ENCODE assay signal across 8 mouse cellular contexts in the genomic region with DNA sequence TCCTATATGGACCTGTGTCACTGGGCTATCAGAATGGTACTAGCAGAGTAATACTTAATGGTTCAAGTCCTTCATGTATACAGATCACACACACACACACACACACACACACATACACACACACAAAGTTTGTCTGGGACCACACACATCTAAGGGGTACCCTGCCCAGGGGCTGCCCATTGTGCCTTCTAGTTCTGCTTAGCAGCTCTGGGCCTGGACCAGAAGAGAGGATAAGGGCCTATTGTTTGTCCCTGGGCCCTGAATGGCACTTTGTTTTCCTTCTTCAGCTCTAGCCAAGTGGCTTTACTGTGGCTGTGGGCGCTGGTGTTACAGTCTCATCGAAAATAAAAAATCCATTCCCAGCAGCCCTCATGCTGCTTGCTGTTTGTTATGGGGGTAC. TPM values are rescaled to one million over a fixed set of nuclear protein-coding genes. Genes with fewer than 3 reads are reported as not detected.
A peak's percentile ranks its signal among the peaks of the same experiment; 100 is the strongest.
DNase-seq lines count a peak whose midpoint lies in the region; ATAC-seq and TF ChIP-seq lines count a peak whose summit lies in the region.

No protein-coding gene starts in this region.

- 0 out of 2 replicates have a peak, but pooled peaks have one; percentile 23 for ATAC-seq in forebrain, embryonic 14.5 days
- peak; percentile 67; the same call in 1 of the 2 replicates for ATAC-seq in midbrain, embryonic 16.5 days

- no peak for TF ChIP-seq CTCF in left cerebral cortex, adult 2 months (IDR thresholded peaks at IDR 0.05)

- no peaks in the 10 kb centered on the region for H3K27me3 ChIP-seq in forebrain, embryonic 14.5 days (replicated peaks; ENCODE audit: control insufficient read depth, insufficient read depth, low read length)
- no peaks in the 10 kb centered on the region for H3K27me3 ChIP-seq in midbrain, embryonic 16.5 days (ENCODE audit: control insufficient read depth, insufficient read depth, low read depth, low read length)

- DNase-seq in left cerebral cortex, adult 2 months (ENCODE audit: extremely low spot score in 1 of 2, low spot score in 2 of 2) = no peak
- DNase-seq in left cerebral cortex, postnatal 36 days (ENCODE audit: low spot score in 2 of 2) = no peak
- peak; percentile 62 for DNase-seq in forebrain, embryonic 14.5 days (ENCODE audit: low spot score)
- peak; percentile 18 to 40 for DNase-seq in layer of hippocampus, adult 8-10 months (ENCODE audit: low spot score in 2 of 2)
- DNase-seq in cerebellum, postnatal 14 days = no peak
- no peak for DNase-seq in gastrocnemius, postnatal 10 days
- no peak for DNase-seq in urinary bladder, postnatal 14 days (ENCODE audit: low spot score)

- no peak overlapping the region for H3K4me2 ChIP-seq in forebrain, embryonic 14.5 days (ENCODE audit: low read length)
- H3K4me2 ChIP-seq in midbrain, embryonic 16.5 days (ENCODE audit: low read length) = no peak overlapping the region

- no peak overlapping the region for H3K4me3 ChIP-seq in left cerebral cortex, adult 2 months
- no peak overlapping the region for H3K4me3 ChIP-seq in forebrain, embryonic 14.5 days (ENCODE audit: low read depth, low read length)
- no peak overlapping the region for H3K4me3 ChIP-seq in midbrain, embryonic 16.5 days (ENCODE audit: low read depth, low read length)

- peak overlapping the region; percentile 66 for H3K27ac ChIP-seq in left cerebral cortex, adult 2 months
- no peak overlapping the region for H3K27ac ChIP-seq in forebrain, embryonic 14.5 days (ENCODE audit: low read depth, low read length)
- peak overlapping the region; percentile 76; the same call in 1 of the 2 replicates for H3K27ac ChIP-seq in midbrain, embryonic 16.5 days (ENCODE audit: low read length)

- WGBS in forebrain, embryonic 14.5 days = 16% methylated on average over 2 of the region's 2 CpGs
- 25% methylated on average over 2 of the region's 2 CpGs for WGBS in midbrain, embryonic 16.5 days

- intact Hi-C loops in left cerebral cortex, adult 2 months (cut with DNase I) = loop anchor here (5.0 kb wide), 1 partner anchor 47 kb away; a partner anchor contains a TSS
- intact Hi-C loops in left cerebral cortex, postnatal 36 days (cut with DNase I) = no loop called here

- no peaks in the 10 kb centered on the region for H3K36me3 ChIP-seq in forebrain, embryonic 14.5 days (ENCODE audit: control insufficient read depth, insufficient read depth, low read length)
- no peaks in the 10 kb centered on the region for H3K36me3 ChIP-seq in midbrain, embryonic 16.5 days (ENCODE audit: control insufficient read depth, insufficient read depth, low read length)

- no peaks in the 10 kb centered on the region for H3K9me3 ChIP-seq in forebrain, embryonic 14.5 days (replicated peaks; ENCODE audit: control insufficient read depth, low read length)
- H3K9me3 ChIP-seq in midbrain, embryonic 16.5 days (replicated peaks; ENCODE audit: control insufficient read depth, low read length, poor library complexity, severe bottlenecking) = no peaks in the 10 kb centered on the region

- no peak overlapping the region for H3K9ac ChIP-seq in forebrain, embryonic 14.5 days (ENCODE audit: low read length)
- no peak overlapping the region for H3K9ac ChIP-seq in midbrain, embryonic 16.5 days (ENCODE audit: low read depth, low read length)

- peaks cover 14% of the 10 kb centered on the region for H3K4me1 ChIP-seq in forebrain, embryonic 14.5 days (ENCODE audit: control insufficient read depth, insufficient read depth, low read length)
- no peaks in the 10 kb centered on the region for H3K4me1 ChIP-seq in midbrain, embryonic 16.5 days (ENCODE audit: control insufficient read depth, insufficient read depth, low read length)

RNA-seq across cellular contexts. Expression of a gene that starts 49.3 kb away (rescaled TPM):
- 10 to 100 TPM; 63.2 to 72.1 TPM for total RNA-seq in left cerebral cortex, adult 2 months (2021)
- total RNA-seq in left cerebral cortex, postnatal 36 days (2021) = 10 to 100 TPM; 73.3 TPM
- 14.8 and 19.2 TPM in 2 replicates for polyA plus RNA-seq in forebrain, embryonic 14.5 days (2014; fragmentation: Nextera tagmentation; extraction: Ambion mirVana)
- total RNA-seq in layer of hippocampus, adult 8-10 months (2022) = 10 to 100 TPM; 64.5 to 72.7 (median 68.1) TPM
- 25.1 and 35.3 TPM in 2 replicates for polyA plus RNA-seq in midbrain, embryonic 16.5 days (2015; fragmentation: Nextera tagmentation; extraction: Ambion mirVana)
- 10 to 100 TPM; 12.7 to 18.1 TPM for total RNA-seq in gastrocnemius, postnatal 10 days (2021)

RNA-seq across cellular contexts. Expression of a gene that starts 55.9 kb away (rescaled TPM):
- 10 to 100 TPM; 41.2 to 44.9 TPM for total RNA-seq in left cerebral cortex, adult 2 months (2021)
- 10 to 100 TPM; 43.2 to 48.6 TPM for total RNA-seq in left cerebral cortex, postnatal 36 days (2021)
- 12.2 and 12.6 TPM in 2 replicates for polyA plus RNA-seq in forebrain, embryonic 14.5 days (2014; fragmentation: Nextera tagmentation; extraction: Ambion mirVana)
- 10 to 100 TPM; 31.0 to 34.7 (median 32.0) TPM for total RNA-seq in layer of hippocampus, adult 8-10 months (2022)
- polyA plus RNA-seq in midbrain, embryonic 16.5 days (2015; fragmentation: Nextera tagmentation; extraction: Ambion mirVana) = 10.4 and 11.3 TPM in 2 replicates
- 1 to 10 TPM; 5.1 to 7.1 TPM for total RNA-seq in gastrocnemius, postnatal 10 days (2021)

Comparison
In these comparisons a context has a peak if more than half of its experiments do, and no peak if none do; other contexts are left out.
1. DNase-seq: peak in forebrain, embryonic 14.5 days (single experiment) and layer of hippocampus, adult 8-10 months (2 of 2); none in left cerebral cortex, adult 2 months (0 of 2), left cerebral cortex, postnatal 36 days (0 of 2), cerebellum, postnatal 14 days (0 of 2), gastrocnemius, postnatal 10 days (single experiment) and urinary bladder, postnatal 14 days (single experiment).